Mouse (Mus musculus) T-helper 1 cell (primary cell): ENCODE measurements around the gene Zyg11b.

Source experiments
- in situ Hi-C: fragments of 300-600 bp; cut with MboI, MseI; formaldehyde crosslinking; loops from one replicate; pipeline ENCODE4 v1.15.1; 2025; ENCODE audit warnings: high pct_unique_total_duplicates

Gene Zyg11b

GRCm38 (mm10) chr4:108318649-108319615 lies 18.0 kb upstream of the Zyg11b start:
- in situ Hi-C loops: no loop called here

GRCm38 (mm10) chr4:108317656-108318605 lies 17.0 kb upstream of the Zyg11b start:
- in situ Hi-C loops: no loop called here

- in situ Hi-C loops: no loop called here
Measured at GRCm38 (mm10) chr4:108314041-108314440, 13.1 kb upstream of the Zyg11b start.

- in situ Hi-C loops: no loop called here
Measured at GRCm38 (mm10) chr4:108310706-108311105, 9.8 kb upstream of the Zyg11b start.

- in situ Hi-C loops: no loop called here
Measured at GRCm38 (mm10) chr4:108302296-108302890, 1.5 kb upstream of the Zyg11b start.

- in situ Hi-C loops: no loop called here
Measured at GRCm38 (mm10) chr4:108300266-108300665, 630 bp downstream of the Zyg11b start.

- in situ Hi-C loops: no loop called here
Measured at GRCm38 (mm10) chr4:108276973-108277372, 23.9 kb downstream of the Zyg11b start.

- in situ Hi-C loops: no loop called here
Measured at GRCm38 (mm10) chr4:108272286-108272685, 28.6 kb downstream of the Zyg11b start.

- in situ Hi-C loops: no loop called here
Measured at GRCm38 (mm10) chr4:108265774-108266173, 35.1 kb downstream of the Zyg11b start.

GRCm38 (mm10) chr4:108253317-108253716 lies 47.6 kb downstream of the Zyg11b start:
- in situ Hi-C loops: loop anchor here (10.0 kb wide), 1 partner anchor 479 kb away; no protein-coding TSS in a partner anchor

- in situ Hi-C loops: loop anchor here (10.0 kb wide), 1 partner anchor 476 kb away; no protein-coding TSS in a partner anchor
Measured at GRCm38 (mm10) chr4:108250501-108250900, 50.4 kb downstream of the Zyg11b start.

GRCm38 (mm10) chr4:108249314-108249713 lies 51.6 kb downstream of the Zyg11b start:
- in situ Hi-C loops: loop anchor here (5.0 kb wide), 1 partner anchor 73 kb away; no protein-coding TSS in a partner anchor

- in situ Hi-C loops: no loop called here
Measured at GRCm38 (mm10) chr4:108233654-108234053, 67.2 kb downstream of the Zyg11b start.

- in situ Hi-C loops: no loop called here
Measured at GRCm38 (mm10) chr4:108225341-108225872, 75.5 kb downstream of the Zyg11b start.

GRCm38 (mm10) chr4:108222507-108222906 lies 78.4 kb downstream of the Zyg11b start:
- in situ Hi-C loops: no loop called here

- in situ Hi-C loops: no loop called here
Measured at GRCm38 (mm10) chr4:108219019-108219418, 81.9 kb downstream of the Zyg11b start.

- in situ Hi-C loops: no loop called here
Measured at GRCm38 (mm10) chr4:108217332-108218179, 83.3 kb downstream of the Zyg11b start, which contains the start of gene Zyg11a. Gene Zyg11a, minus strand, starts transcription at chr4:108218048.

- in situ Hi-C loops: no loop called here
Measured at GRCm38 (mm10) chr4:108213023-108213422, 87.9 kb downstream of the Zyg11b start.

GRCm38 (mm10) chr4:108204629-108205028 lies 96.3 kb downstream of the Zyg11b start:
- in situ Hi-C loops: loop anchor here (5.0 kb wide), 1 partner anchor 37 kb away; the partner anchor contains the start of gene Echdc2

- in situ Hi-C loops: no loop called here
Measured at GRCm38 (mm10) chr4:108199236-108199635, 101.7 kb downstream of the Zyg11b start.
